Mouse (Mus musculus): ENCODE results near the gene Tceanc2.

DNA sequence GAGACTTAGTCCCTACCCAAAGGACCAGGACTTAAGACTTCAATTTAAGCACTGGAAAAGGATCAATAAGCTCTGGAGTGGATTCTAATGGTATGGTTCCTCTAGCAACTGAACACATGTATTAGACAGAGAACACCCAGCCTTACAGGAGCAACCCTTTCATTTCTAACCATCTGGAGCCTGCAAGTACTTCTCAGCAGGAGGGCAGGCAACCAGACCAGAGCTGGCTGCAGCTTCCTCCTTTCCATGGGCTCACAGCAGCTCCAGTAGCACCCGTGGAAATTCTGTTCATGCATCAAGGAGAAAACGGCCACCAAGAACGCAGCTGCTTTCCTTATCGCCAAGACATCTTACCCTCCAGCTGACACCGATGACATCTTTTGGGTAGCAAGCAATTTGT is 43.3 kb downstream of the Tceanc2 start:
- TF ChIP-seq CTCF (IDR thresholded peaks at IDR 0.05; ENCODE audit: borderline replicate concordance, insufficient read depth, low read depth, low read length) = no peak
- TF ChIP-seq POLR2A (IDR thresholded peaks at IDR 0.05; ENCODE audit: borderline replicate concordance, insufficient read depth, low read length) = no peak

Measured in cerebellum, adult 2 months (tissue).